Mouse (Mus musculus) hindbrain, embryonic 15.5 days (tissue): ENCODE measurements around the gene Shisa8. TPM values are rescaled to one million over a fixed set of nuclear protein-coding genes. Genes with fewer than 3 reads are reported as not detected.

ENCODE experiments used
- ATAC-seq: fragments of 200-750 bp; cut with Nextera tagmentation; 2 replicates; pipeline ENCODE4 v1.8.0; 2017; ENCODE audit warnings: low read depth, moderate number of reproducible peaks, moderate TSS enrichment; ENCODE audit not compliant: low FRiP score
- H3K27ac ChIP-seq: fragments of 300-500 bp; sonication (generic); replicated peaks from 2 replicates; pipeline ENCODE4 v1.5.1; 2015; ENCODE audit warnings: mild to moderate bottlenecking, inconsistent platforms
- H3K27me3 ChIP-seq: fragments of 300-500 bp; sonication (generic); 2 replicates; pipeline ENCODE4 v1.6.1; 2015; ENCODE audit warnings: control low read depth, inconsistent platforms
- H3K36me3 ChIP-seq: fragments of 300-500 bp; sonication (generic); 2 replicates; pipeline ENCODE4 v1.6.1; 2015; ENCODE audit warnings: control low read depth, inconsistent platforms
- H3K4me1 ChIP-seq: fragments of 300-500 bp; sonication (generic); replicated peaks from 2 replicates; pipeline ENCODE4 v1.6.1; 2015; ENCODE audit warnings: control low read depth, inconsistent platforms
- H3K4me2 ChIP-seq: fragments of 300-500 bp; sonication (generic); 2 replicates; pipeline ENCODE4 v1.6.1; 2015; ENCODE audit warnings: moderate library complexity, mild to moderate bottlenecking, inconsistent platforms
- H3K4me3 ChIP-seq: fragments of 300-500 bp; sonication (generic); 2 replicates; pipeline ENCODE4 v1.5.1; 2015; ENCODE audit warnings: mild to moderate bottlenecking, inconsistent platforms
- H3K9ac ChIP-seq: fragments of 300-500 bp; sonication (generic); 2 replicates; pipeline ENCODE4 v1.6.1; 2015; ENCODE audit warnings: inconsistent platforms
- H3K9me3 ChIP-seq: fragments of 300-500 bp; sonication (generic); 2 replicates; pipeline ENCODE4 v1.6.1; 2016; ENCODE audit warnings: control low read depth, inconsistent platforms
- WGBS: fragments of 180-500 bp; shearing (Covaris S2); methylation state at CpG from one replicate; pipeline ENCODE4 v1.1.7; 2015; 5-methylcytosine and 5-hydroxymethylcytosine counted together
- polyA plus RNA-seq: library from polyadenylated mRNA; unstranded; fragments of >200 nt; fragmentation: Nextera tagmentation; extraction: Ambion mirVana; gene quantifications from 2 replicates; pipeline ENCODE4 v1.2.1, GENCODE M21; 2015

Gene Shisa8
- polyA plus RNA-seq, 1 experiment from 2014 or later = 4.6 TPM

- H3K4me3 ChIP-seq = no peak overlapping the region
- H3K9ac ChIP-seq = no peak overlapping the region
- peaks cover 8% of the 10 kb centered on the region; the same call in 1 of the 2 replicates for H3K36me3 ChIP-seq
- H3K9me3 ChIP-seq = no peaks in the 10 kb centered on the region
- no peak overlapping the region for H3K4me2 ChIP-seq
- H3K27ac ChIP-seq = no peak overlapping the region
- peaks cover 72% of the 10 kb centered on the region for H3K27me3 ChIP-seq
- ATAC-seq = no peak
- WGBS = 76% methylated on average over 13 of the region's 13 CpGs
- peaks cover 42% of the 10 kb centered on the region for H3K4me1 ChIP-seq
Observed at GRCm38 (mm10) chr15:82209295-82210050, 3.1 kb downstream of the Shisa8 start.

- Histone ChIP-seq H3K36me3 (peaks cover 19% of the 10 kb centered on the region), H3K4me2 (no peak overlapping the region), H3K27me3 (peaks cover 62% of the 10 kb centered on the region), H3K27ac (no peak overlapping the region), H3K4me1 (peaks cover 42% of the 10 kb centered on the region), H3K4me3 (no peak overlapping the region), H3K9ac (no peak overlapping the region), H3K9me3 (no peaks in the 10 kb centered on the region)
- 80% methylated on average over 8 of the region's 8 CpGs for WGBS
- no peak for ATAC-seq
Observed at GRCm38 (mm10) chr15:82208307-82208706, 4.3 kb downstream of the Shisa8 start.

- Histone ChIP-seq H3K9ac (no peak overlapping the region), H3K4me2 (peak overlapping the region; percentile 8), H3K9me3 (no peaks in the 10 kb centered on the region), H3K36me3 (peaks cover 25% of the 10 kb centered on the region), H3K4me1 (peaks cover 40% of the 10 kb centered on the region), H3K27me3 (peaks cover 57% of the 10 kb centered on the region), H3K27ac (no peak overlapping the region), H3K4me3 (no peak overlapping the region)
- WGBS = 17% methylated on average over 30 of the region's 30 CpGs
- no peak for ATAC-seq
Observed at GRCm38 (mm10) chr15:82207504-82208219, 5.0 kb downstream of the Shisa8 start.

DNA sequence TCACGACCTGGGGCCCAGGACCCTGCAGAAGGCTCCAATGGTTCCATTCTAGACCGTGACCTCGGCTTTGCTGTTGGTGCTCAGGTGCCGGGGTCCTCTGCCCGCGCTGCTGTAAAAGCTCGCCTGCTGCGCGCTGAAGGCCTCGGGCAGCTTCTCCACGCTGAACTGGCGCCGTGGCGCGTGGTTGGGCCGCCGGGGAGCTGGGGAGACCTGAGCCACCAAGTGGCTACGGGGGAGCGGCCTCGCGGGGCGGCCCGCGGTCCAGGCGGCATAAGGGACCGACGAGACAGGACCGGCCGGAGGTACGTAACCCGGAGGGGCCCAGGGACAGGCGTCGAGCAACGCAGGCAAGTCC lies 5.5 kb downstream of the Shisa8 start:
- peaks cover 52% of the 10 kb centered on the region for H3K27me3 ChIP-seq
- peaks cover 29% of the 10 kb centered on the region for H3K36me3 ChIP-seq
- no peaks in the 10 kb centered on the region for H3K9me3 ChIP-seq
- no peak overlapping the region for H3K9ac ChIP-seq
- no peak for ATAC-seq
- no peak overlapping the region for H3K27ac ChIP-seq
- no peak overlapping the region for H3K4me3 ChIP-seq
- H3K4me1 ChIP-seq = peaks cover 34% of the 10 kb centered on the region
- whole genome bisulfite sequencing = 12% methylated on average over 34 of the region's 34 CpGs
- H3K4me2 ChIP-seq = peak overlapping the region; percentile 8

GRCm38 (mm10) chr15:82206365-82207104 lies 6.1 kb downstream of the Shisa8 start:
- Histone ChIP-seq H3K4me3 (no peak overlapping the region), H3K36me3 (peaks cover 34% of the 10 kb centered on the region), H3K9ac (no peak overlapping the region), H3K9me3 (no peaks in the 10 kb centered on the region), H3K27me3 (peaks cover 46% of the 10 kb centered on the region), H3K27ac (no peak overlapping the region), H3K4me1 (peaks cover 29% of the 10 kb centered on the region), H3K4me2 (no peak overlapping the region; the same call in 1 of the 2 replicates)
- ATAC-seq = peak; percentile 92
- 41% methylated on average over 9 of the region's 9 CpGs for WGBS

DNA sequence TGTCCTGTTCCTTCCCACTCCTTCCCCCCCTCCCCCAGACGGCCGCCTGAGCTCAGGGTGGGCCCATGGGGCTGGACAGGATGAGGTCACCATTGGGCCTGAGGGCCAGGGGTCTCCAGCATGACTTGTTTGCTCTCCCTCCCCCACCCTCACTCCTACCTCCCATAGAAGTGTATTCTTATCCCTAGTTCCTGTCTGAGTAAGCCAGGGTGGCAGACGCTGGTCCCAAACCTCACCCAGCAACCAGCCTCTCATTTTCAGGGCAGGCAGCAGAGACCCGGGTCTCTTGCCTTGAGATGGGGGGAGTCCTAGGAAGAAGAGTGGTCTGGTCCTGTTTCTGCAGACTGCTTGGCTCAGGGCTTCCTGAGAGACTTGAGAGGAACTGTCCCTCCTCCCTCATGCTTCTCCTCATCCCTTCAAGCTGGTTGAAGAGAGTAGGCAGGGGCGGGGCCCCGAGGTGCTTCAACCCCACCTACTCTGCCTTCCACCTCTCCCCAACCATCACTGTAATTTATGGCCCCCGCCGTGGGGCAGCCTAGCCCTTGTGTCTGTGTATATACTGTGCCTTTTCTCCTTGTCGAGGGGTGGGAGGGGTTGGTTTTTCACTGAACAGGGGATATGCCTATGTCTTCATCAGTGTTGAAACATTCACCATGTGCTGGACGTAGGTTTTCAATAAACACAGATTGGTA lies 7.8 kb downstream of the Shisa8 start:
- WGBS = 65% methylated on average over 10 of the region's 10 CpGs

DNA sequence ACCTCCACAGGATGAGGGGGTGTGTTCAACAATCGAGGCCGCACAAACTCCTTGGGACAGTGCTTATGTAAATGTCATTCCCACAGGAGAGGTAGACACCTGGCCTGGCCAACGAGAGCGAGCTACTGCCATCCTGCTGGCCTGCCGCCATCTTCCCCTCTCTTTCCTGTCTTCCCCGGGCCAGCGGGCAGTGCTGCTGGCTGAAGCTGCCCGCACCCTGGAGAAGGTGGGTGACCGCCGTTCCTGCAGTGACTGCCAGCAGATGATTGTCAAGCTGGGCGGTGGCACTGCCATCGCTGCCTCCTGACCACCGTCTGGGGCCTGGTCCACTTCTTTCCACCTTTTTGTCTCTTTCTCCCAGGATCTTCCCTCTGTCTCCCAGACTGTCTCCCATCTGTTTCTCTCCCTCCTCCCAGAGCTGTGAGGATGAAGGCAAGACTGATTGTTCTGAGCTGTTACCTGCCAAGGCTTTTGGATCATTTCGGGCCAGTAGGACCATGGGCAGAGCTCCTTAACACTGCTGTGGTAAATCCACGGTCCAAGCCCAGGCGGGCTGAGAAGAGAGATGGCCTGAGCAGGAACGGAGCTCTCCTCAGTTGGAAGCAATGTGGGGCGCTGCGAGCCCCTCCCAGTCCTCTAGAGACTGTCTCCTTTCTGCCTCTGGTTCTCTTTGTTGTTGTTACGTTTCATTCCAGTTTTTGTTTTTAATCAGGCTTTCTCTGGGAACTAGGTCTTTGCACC lies 8.8 kb downstream of the Shisa8 start:
- H3K36me3 ChIP-seq = peaks cover 60% of the 10 kb centered on the region
- H3K27ac ChIP-seq = no peak overlapping the region
- WGBS = 59% methylated on average over 20 of the region's 20 CpGs
- no peak for ATAC-seq
- H3K4me3 ChIP-seq = no peak overlapping the region
- H3K27me3 ChIP-seq = peaks cover 21% of the 10 kb centered on the region
- H3K9ac ChIP-seq = no peak overlapping the region
- H3K4me1 ChIP-seq = peaks cover 25% of the 10 kb centered on the region
- H3K9me3 ChIP-seq = no peaks in the 10 kb centered on the region
- H3K4me2 ChIP-seq = no peak overlapping the region

More for the DNA sequence above, 7.8 kb downstream of the Shisa8 start:
- H3K4me1 ChIP-seq = peaks cover 25% of the 10 kb centered on the region
- H3K36me3 ChIP-seq = peaks cover 50% of the 10 kb centered on the region
- no peaks in the 10 kb centered on the region for H3K9me3 ChIP-seq
- H3K9ac ChIP-seq = no peak overlapping the region
- H3K4me2 ChIP-seq = no peak overlapping the region
- H3K27ac ChIP-seq = no peak overlapping the region
- no peak for ATAC-seq
- peaks cover 29% of the 10 kb centered on the region for H3K27me3 ChIP-seq
- no peak overlapping the region for H3K4me3 ChIP-seq

DNA sequence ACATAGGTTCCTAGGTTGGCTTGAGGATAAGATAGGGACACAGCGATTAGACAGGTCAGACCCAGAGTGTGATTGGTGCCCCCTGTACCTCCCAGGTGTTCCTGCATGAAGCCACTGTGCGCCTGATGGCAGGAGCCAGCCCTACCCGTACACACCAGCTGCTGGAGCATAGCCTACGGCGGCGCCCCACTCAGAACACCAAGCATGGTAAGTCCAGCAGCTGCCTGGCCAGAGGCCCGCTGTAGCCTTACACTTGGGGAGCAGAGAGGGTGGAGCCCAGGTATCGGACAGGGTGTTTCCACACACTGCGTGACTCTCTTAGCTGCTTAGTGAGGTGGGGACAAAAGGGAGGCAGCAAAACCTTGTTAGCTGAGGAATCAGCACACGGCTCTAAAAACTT lies 9.5 kb downstream of the Shisa8 start:
- H3K36me3 ChIP-seq = peaks cover 67% of the 10 kb centered on the region
- no peak overlapping the region for H3K27ac ChIP-seq
- no peak overlapping the region for H3K4me2 ChIP-seq
- WGBS = 91% methylated on average over 10 of the region's 10 CpGs
- no peak for ATAC-seq
- no peaks in the 10 kb centered on the region for H3K9me3 ChIP-seq
- H3K4me3 ChIP-seq = no peak overlapping the region
- H3K9ac ChIP-seq = no peak overlapping the region
- H3K27me3 ChIP-seq = peaks cover 16% of the 10 kb centered on the region
- peaks cover 25% of the 10 kb centered on the region for H3K4me1 ChIP-seq

GRCm38 (mm10) chr15:82202086-82202485 lies 10.5 kb downstream of the Shisa8 start:
- H3K9ac ChIP-seq = no peak overlapping the region
- WGBS = 91% methylated on average over 6 of the region's 6 CpGs
- H3K27me3 ChIP-seq = peaks cover 12% of the 10 kb centered on the region; the same call in 1 of the 2 replicates
- no peak overlapping the region for H3K4me2 ChIP-seq
- H3K4me1 ChIP-seq = peaks cover 16% of the 10 kb centered on the region
- no peak overlapping the region for H3K4me3 ChIP-seq
- no peak overlapping the region for H3K27ac ChIP-seq
- H3K9me3 ChIP-seq = no peaks in the 10 kb centered on the region
- peaks cover 76% of the 10 kb centered on the region for H3K36me3 ChIP-seq
- ATAC-seq = no peak

GRCm38 (mm10) chr15:82199546-82199945 lies 13.1 kb downstream of the Shisa8 start:
- H3K27me3 ChIP-seq = no peaks in the 10 kb centered on the region
- WGBS = 91% methylated on average over 12 of the region's 12 CpGs

GRCm38 (mm10) chr15:82198342-82198741 lies 14.3 kb downstream of the Shisa8 start:
- Histone ChIP-seq H3K27me3 (no peaks in the 10 kb centered on the region), H3K4me1 (no peaks in the 10 kb centered on the region), H3K4me2 (no peak overlapping the region), H3K36me3 (peaks cover 93% of the 10 kb centered on the region), H3K9ac (no peak overlapping the region), H3K27ac (no peak overlapping the region), H3K4me3 (no peak overlapping the region), H3K9me3 (no peaks in the 10 kb centered on the region)
- ATAC-seq = no peak
- WGBS = 90% methylated on average over 7 of the region's 7 CpGs

More at GRCm38 (mm10) chr15:82199546-82199945, 13.1 kb downstream of the Shisa8 start:
- Histone ChIP-seq H3K9ac (no peak overlapping the region), H3K27ac (no peak overlapping the region), H3K9me3 (no peaks in the 10 kb centered on the region), H3K4me1 (no peaks in the 10 kb centered on the region), H3K36me3 (peaks cover 92% of the 10 kb centered on the region), H3K4me2 (no peak overlapping the region), H3K4me3 (no peak overlapping the region)
- no peak for ATAC-seq
